Mouse (Mus musculus): Measurements from ENCODE around the gene Osbpl5.

DNA sequence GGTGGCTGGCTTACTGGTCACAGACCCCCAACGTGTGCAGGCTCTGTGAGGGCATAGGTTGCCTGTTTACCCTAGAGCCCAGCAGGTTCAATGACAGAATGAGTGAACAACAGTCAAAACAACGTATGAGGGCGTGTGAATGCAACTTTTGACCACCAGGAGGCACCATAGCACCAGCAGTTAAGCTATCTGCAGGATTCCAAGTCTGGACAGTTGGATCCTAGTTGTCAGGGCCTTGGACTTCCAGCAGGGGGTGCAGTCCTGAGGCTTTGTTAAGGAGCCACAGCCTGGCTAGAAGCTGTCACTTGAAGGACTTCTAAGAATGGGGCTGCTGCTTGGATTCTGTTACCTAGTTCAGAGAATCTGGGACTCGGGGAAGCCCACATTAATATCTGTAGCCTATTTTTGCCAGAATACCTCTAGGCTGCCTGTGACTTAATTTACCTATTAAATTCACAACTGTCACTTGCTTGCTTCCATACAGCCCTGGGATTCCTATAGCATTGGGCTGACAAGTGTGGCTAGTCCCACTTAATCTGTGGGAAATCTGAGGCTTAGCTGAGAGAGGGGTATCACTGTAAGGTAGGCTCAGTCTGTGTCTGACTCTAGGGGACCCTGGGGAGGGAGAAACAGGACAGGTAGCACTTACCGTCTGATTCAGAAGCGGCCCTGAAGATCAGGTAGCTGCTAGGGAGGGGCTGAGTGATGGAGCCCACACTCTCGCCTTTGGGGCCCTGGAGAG is 49.9 kb downstream of the Osbpl5 start:
- no peak for TF ChIP-seq POLR2A (IDR thresholded peaks at IDR 0.05; ENCODE audit: low read depth, low read length)
- peak; percentile 99; the same call in 1 of the 2 replicates for TF ChIP-seq CTCF (IDR thresholded peaks at IDR 0.05; ENCODE audit: extremely low read depth, insufficient read length, insufficient replicate concordance, low read depth, low read length)

Measured in small intestine, adult 2 months (tissue).